Mouse (Mus musculus) cerebellum, postnatal 10 days (tissue): ENCODE data around the gene Kcnq5.

Source experiments
- DNase-seq, 2 experiments: peaks; one replicate each; pipeline ENCODE4 v3.0.0; 2021; ENCODE audit warnings: mixed read lengths in 2 of 2

The Kcnq5 gene

GRCm38 (mm10) chr1:21634013-21634412, 327.7 kb downstream of the Kcnq5 start:
- DNase-seq = no peak

- DNase-seq = no peak
Measured at GRCm38 (mm10) chr1:21622455-21622854, 339.3 kb downstream of the Kcnq5 start.

- DNase-seq = no peak
Measured at GRCm38 (mm10) chr1:21622039-21622438, 339.7 kb downstream of the Kcnq5 start.

GRCm38 (mm10) chr1:21618712-21619111, 343.0 kb downstream of the Kcnq5 start:
- no peak for DNase-seq

GRCm38 (mm10) chr1:21616666-21617065, 345.1 kb downstream of the Kcnq5 start:
- DNase-seq = no peak

GRCm38 (mm10) chr1:21613933-21614332, 347.8 kb downstream of the Kcnq5 start:
- no peak for DNase-seq

GRCm38 (mm10) chr1:21604003-21604402, 357.7 kb downstream of the Kcnq5 start:
- no peak for DNase-seq

GRCm38 (mm10) chr1:21602567-21602966, 359.2 kb downstream of the Kcnq5 start:
- no peak for DNase-seq

GRCm38 (mm10) chr1:21600606-21601005, 361.1 kb downstream of the Kcnq5 start:
- no peak for DNase-seq

- DNase-seq = no peak
Measured at GRCm38 (mm10) chr1:21593872-21594271, 367.9 kb downstream of the Kcnq5 start.

GRCm38 (mm10) chr1:21567397-21567796, 394.3 kb downstream of the Kcnq5 start:
- peak in 1 of 2 experiments; percentile 12 for DNase-seq

- DNase-seq = no peak
Measured at GRCm38 (mm10) chr1:21554630-21555029, 407.1 kb downstream of the Kcnq5 start.

GRCm38 (mm10) chr1:21552715-21553114, 409.0 kb downstream of the Kcnq5 start:
- no peak for DNase-seq

- DNase-seq = no peak
Measured at GRCm38 (mm10) chr1:21543909-21544308, 417.8 kb downstream of the Kcnq5 start.

GRCm38 (mm10) chr1:21539486-21539885, 422.3 kb downstream of the Kcnq5 start:
- no peak for DNase-seq

- DNase-seq = no peak
Measured at GRCm38 (mm10) chr1:21530823-21531222, 430.9 kb downstream of the Kcnq5 start.

GRCm38 (mm10) chr1:21521995-21522394, 439.7 kb downstream of the Kcnq5 start:
- DNase-seq = peak; percentile 4 to 9

GRCm38 (mm10) chr1:21521475-21521874, 440.3 kb downstream of the Kcnq5 start:
- DNase-seq = no peak

GRCm38 (mm10) chr1:21520116-21520645, 441.6 kb downstream of the Kcnq5 start:
- DNase-seq = no peak

GRCm38 (mm10) chr1:21506665-21507064, 455.1 kb downstream of the Kcnq5 start:
- DNase-seq = no peak

GRCm38 (mm10) chr1:21499815-21500534, 461.8 kb downstream of the Kcnq5 start:
- DNase-seq = no peak

GRCm38 (mm10) chr1:21496307-21496706, 465.4 kb downstream of the Kcnq5 start:
- DNase-seq = no peak

GRCm38 (mm10) chr1:21488645-21489044, 473.1 kb downstream of the Kcnq5 start:
- DNase-seq = no peak

GRCm38 (mm10) chr1:21486266-21486665, 475.5 kb downstream of the Kcnq5 start:
- DNase-seq = no peak

- DNase-seq = no peak
Measured at GRCm38 (mm10) chr1:21469311-21469710, 492.4 kb downstream of the Kcnq5 start.
